Mouse (Mus musculus) fat pad, adult 2 months (tissue): ENCODE measurements around the gene Kbtbd8.

Experiments
- DNase-seq: peaks from one replicate; pipeline ENCODE4 v3.0.0-alpha.2; 2011; ENCODE audit warnings: low read depth, low spot score; ENCODE audit errors: extremely low read depth

The Kbtbd8 gene

GRCm38 (mm10) chr6:95116946-95117345, at the start of gene Kbtbd8:
Kbtbd8 (plus strand) TSS chr6:95117240.
- no peak for DNase-seq

- DNase-seq = no peak
Observed at GRCm38 (mm10) chr6:95069753-95070152, 47.3 kb upstream of the Kbtbd8 start.

GRCm38 (mm10) chr6:95085276-95085675, 31.8 kb upstream of the Kbtbd8 start:
- DNase-seq = peak; percentile 90

- DNase-seq = no peak
Observed at GRCm38 (mm10) chr6:95087154-95087846, 29.7 kb upstream of the Kbtbd8 start.

- no peak for DNase-seq
Observed at GRCm38 (mm10) chr6:95088075-95088474, 29.0 kb upstream of the Kbtbd8 start.

GRCm38 (mm10) chr6:95094695-95095094, 22.3 kb upstream of the Kbtbd8 start:
- DNase-seq = no peak

GRCm38 (mm10) chr6:95098366-95099109, 18.5 kb upstream of the Kbtbd8 start:
- DNase-seq = no peak

- no peak for DNase-seq
Observed at GRCm38 (mm10) chr6:95103706-95104105, 13.3 kb upstream of the Kbtbd8 start.

GRCm38 (mm10) chr6:95108437-95108836, 8.6 kb upstream of the Kbtbd8 start:
- DNase-seq = no peak

- no peak for DNase-seq
Observed at GRCm38 (mm10) chr6:95109691-95110450, 7.2 kb upstream of the Kbtbd8 start.

GRCm38 (mm10) chr6:95112015-95112414, 5.0 kb upstream of the Kbtbd8 start:
- no peak for DNase-seq

- no peak for DNase-seq
Observed at GRCm38 (mm10) chr6:95116513-95116912, 527 bp upstream of the Kbtbd8 start.

- peak; percentile 89 for DNase-seq
Observed at GRCm38 (mm10) chr6:95117614-95118541, 838 bp downstream of the Kbtbd8 start.

GRCm38 (mm10) chr6:95119389-95119788, 2.3 kb downstream of the Kbtbd8 start:
- no peak for DNase-seq

GRCm38 (mm10) chr6:95149931-95150534, 33.0 kb downstream of the Kbtbd8 start:
- DNase-seq = no peak

- DNase-seq = no peak
Observed at GRCm38 (mm10) chr6:95150885-95151284, 33.8 kb downstream of the Kbtbd8 start.

- no peak for DNase-seq
Observed at GRCm38 (mm10) chr6:95151563-95151962, 34.5 kb downstream of the Kbtbd8 start.

- DNase-seq = no peak
Observed at GRCm38 (mm10) chr6:95163965-95164364, 46.9 kb downstream of the Kbtbd8 start.

- DNase-seq = no peak
Observed at GRCm38 (mm10) chr6:95165630-95166029, 48.6 kb downstream of the Kbtbd8 start.

- DNase-seq = no peak
Observed at GRCm38 (mm10) chr6:95167668-95168227, 50.7 kb downstream of the Kbtbd8 start.
